Mouse (Mus musculus) kidney, postnatal 10 days (tissue): ENCODE results near the gene Irak2.
"Not testable (repeated sequence)": the region's sequence is repeated elsewhere in the genome, so short reads cannot be mapped to it uniquely, and the experiment has no call there.

ENCODE experiments used
- DNase-seq: peaks from one replicate; pipeline ENCODE4 v3.0.0; 2021; ENCODE audit warnings: mixed read lengths

Irak2 gene

DNA sequence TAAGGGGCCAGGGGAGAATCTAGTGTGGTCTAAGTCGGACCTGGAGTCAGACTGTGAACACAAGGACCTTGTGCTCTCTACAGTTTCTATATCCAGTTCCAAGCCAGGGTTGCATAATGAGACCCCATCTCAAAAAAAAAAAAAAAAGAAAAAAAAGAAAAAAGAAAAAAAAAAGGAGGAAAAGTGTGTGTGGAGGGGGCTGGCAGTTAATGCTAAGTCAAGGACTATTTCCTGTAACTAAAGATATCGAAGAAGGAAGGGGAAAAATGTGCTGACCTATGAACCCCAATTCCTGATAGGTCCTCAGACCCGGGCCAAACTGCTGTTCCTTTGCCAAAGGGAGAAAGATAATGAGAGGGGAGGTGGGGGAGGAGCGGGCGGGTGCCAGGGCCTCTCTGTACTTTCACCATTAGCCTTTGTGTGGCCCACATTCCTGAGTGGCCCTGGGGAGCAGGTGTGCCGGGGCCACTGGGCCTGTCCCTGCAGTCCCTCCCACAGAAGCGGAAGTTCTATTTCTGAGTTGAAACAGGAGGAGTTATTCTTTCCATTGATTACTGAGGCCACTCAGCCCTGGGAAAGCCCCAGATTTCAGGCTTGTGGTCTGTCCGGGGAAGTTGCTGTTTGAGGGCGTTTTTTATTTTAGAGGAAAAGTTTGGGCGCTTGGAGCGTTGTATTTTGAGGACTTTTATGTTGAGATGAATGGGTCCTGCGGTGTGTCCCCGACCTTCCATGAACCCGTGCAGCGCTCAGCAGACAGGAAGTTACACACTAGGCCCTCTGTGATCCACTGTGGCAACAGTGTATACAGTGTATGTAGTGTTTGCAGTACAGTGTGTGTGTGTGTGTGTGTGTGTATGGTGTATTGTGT is 30.3 kb downstream of the Irak2 start:
- DNase-seq: peak; percentile 56

DNA sequence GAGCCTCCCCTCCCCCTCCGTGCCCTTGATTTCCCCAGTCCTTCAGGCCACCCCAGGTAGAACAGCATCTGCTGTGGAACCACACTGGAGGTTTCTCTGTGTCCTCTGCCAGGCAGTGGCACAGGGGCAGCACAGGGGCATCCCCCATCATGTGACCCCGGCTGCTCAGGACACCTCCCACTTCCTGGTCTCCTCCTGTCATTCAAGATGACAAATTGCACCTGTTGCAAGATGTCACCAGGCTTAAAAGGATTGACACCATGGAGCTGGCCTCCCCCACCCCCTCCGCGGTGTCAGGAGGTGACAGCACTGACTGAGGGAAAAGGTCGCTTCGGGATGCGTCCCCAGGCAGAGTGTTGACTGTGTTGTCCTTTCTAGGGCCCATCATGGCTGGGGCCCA is 31.6 kb downstream of the Irak2 start:
- no peak for DNase-seq

DNA sequence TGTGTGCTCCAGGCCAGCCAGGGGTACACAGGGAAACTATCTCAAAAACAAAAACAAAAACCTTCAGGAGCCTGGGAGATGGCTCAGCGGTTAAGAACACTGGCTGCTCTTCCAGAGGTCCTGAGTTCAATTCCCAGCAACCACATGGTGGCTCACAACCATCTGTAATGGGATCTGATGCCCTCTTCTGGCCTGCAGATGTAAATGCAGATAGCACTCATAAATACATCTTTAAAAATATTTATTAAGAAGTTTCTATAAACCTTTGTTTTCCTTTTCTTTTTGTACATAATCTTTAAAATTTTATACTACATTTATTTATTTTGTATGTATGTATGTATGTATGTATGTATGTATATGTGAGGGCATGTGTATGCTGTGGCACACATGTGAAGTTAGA is 33.8 kb downstream of the Irak2 start:
- DNase-seq: not testable (repeated sequence)

DNA sequence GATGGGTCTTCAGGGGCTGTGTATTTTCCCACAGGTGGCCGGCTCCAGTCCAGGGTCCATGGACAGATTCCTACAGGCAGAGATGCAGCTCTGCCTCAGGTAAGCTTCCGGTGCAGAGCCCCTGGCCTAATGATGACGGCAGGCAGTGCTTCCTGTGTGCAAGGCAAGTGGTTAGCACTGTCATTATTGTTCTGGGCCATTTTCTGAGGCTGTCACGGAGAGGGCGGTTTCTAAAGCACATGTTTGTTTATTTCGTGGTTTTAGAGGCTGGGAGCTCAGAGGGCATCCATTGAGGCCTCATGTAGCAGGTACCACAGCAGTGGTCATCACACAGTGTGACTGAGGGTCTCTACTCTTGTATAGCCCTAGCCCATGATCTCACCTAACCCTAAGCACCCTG is 34.7 kb downstream of the Irak2 start:
- DNase-seq: no peak

DNA sequence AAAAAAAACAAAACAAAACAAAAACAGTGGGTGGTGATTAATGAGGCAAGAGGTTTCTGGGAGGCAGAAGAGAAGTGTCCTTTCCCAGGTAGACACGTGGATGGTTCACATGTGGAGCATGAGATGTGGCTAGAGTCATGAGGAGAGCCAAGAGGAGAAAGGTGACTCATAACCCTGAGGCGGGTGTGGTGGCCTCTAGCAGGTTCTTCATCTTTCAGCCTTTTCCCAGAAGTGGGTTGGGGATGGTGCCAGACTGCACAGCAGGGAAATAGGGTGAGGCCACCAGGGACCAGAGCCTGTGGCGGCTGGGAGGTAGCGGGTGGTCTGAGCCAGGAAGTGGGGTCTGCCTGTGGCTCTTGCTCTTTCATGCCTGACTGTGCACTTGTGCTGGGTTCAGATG is 37.0 kb downstream of the Irak2 start:
- DNase-seq: no peak

DNA sequence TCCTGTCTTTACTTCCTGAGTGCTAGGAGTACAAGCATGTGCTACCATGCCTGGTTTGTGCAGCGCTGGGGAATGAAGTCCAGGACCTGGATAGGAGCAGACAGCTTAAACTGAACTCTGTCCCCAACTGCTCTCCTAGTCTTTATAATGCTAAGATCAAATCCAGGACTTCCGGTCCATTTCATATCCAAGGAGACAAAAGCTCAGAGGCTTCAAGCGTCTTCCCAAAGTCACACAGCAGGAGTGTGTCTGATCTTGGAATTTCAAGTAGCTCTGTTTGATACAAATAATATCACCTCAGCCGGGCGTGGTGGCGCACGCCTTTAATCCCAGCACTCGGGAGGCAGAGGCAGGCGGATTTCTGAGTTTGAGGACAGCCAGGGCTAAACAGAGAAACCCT is 37.7 kb downstream of the Irak2 start:
- no peak for DNase-seq

DNA sequence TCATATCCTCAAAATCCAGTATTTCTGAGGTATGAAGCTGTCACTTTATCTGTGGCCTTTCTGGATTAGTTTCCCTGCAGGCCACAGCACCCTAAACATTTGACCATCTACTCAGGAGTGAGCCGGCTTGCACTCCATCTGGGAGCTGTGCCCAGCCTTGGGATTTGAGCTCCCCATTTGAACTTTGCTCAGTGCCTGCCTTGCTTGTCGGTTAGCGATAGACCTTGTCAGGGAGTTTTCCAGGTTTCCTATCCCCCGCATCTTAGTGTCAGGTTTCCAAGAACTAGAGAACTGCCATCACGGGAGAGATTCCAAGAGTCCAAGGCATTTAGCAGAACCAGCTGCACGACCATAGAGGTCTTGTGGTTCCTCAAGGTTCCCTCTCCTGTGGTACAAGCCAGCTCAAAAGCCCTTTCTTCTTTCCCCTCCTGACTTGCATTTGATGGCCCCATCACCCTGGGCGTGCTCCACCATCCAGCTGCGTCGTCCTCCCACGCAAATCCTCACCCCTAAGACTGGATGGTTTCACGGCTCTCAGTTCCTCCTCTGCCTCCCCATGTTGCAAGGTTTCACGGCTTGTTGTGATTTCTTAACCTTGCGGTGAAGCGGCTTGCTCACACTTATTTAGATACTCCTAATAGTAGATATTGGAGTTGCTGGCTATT is 38.9 kb downstream of the Irak2 start:
- peak; percentile 47 for DNase-seq

DNA sequence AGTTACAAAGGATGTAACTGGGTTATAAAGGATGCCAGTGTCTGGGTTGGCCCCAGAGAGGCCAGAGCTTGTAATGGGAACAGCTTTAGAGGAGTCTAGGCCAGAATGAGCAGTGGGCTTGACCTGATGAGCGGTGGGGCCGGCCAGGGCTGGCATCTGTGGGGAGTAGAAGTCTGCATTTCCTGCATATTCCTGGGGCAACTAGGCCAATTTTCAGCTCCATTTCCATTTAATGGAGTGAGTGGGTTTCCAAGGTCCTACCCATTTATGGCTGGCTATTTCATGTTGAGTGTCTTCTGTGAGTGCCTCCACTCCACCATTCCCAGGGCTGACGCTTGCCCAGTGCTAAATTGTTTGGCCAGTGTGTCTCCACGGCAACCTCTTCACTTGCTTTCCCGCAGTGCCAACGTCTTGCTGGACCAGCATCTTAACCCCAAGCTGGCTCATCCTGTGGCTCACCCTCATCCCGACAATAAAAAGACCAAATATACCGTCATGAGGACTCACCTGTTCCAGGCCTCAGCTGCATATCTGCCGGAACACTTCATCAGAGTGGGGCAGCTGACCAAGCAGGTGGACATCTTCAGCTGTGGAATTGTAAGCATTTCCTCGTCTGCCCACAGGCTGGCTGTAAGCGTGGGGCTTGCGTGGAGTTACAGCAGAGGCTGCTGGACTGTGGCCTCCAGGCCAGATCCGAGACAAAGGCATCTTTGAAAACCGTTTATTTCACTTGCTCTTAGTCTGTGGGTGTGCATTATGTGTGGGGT is 40.2 kb downstream of the Irak2 start:
- no peak for DNase-seq

DNA sequence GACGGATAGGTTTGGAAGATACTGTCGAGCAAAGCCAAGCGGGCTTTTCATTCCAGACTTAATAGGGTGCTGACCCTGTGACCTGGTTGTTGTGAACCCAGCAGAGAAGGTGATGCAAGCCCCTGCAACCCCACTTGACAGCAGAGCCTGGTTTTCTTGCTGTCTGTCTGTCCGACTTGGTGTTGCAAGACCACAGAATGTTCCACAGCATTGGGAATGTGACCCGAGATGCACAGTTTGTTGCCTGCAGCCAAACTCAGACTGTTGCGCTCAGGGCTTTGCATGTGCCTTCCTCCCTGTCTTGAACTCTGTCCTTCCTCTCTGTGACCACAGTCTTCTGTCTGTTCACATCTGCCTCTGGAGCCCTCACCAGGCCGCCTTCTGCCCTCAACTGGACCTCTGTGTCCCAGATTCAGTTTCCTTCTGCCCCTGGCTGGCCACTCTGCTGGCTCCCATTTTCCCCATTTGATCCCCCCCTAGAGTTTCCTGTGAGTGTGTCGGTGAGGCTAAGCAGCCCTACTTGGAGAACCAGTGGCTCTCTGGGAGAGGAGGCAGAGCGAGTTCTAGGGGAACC is 41.8 kb downstream of the Irak2 start:
- no peak for DNase-seq

DNA sequence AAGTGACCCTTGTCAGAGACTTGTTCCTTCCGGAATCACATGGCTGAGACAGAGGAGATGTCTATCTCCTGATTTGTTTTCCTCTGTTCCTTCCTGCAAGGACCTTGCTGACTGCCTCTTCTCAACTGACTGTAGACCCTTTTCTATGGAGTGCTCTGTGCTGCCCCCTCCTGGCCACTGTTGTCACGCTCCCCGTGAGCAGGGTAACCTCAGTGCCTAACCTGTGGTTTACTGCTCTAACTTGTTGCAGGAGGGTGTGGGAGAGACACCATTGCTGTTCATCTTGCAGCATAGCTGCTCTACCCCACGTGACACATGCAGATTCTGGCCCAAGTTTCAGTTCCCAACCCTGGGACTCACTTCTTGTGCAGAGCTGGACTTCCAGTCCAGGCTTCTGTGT is 43.0 kb downstream of the Irak2 start:
- DNase-seq: peak; percentile 93

DNA sequence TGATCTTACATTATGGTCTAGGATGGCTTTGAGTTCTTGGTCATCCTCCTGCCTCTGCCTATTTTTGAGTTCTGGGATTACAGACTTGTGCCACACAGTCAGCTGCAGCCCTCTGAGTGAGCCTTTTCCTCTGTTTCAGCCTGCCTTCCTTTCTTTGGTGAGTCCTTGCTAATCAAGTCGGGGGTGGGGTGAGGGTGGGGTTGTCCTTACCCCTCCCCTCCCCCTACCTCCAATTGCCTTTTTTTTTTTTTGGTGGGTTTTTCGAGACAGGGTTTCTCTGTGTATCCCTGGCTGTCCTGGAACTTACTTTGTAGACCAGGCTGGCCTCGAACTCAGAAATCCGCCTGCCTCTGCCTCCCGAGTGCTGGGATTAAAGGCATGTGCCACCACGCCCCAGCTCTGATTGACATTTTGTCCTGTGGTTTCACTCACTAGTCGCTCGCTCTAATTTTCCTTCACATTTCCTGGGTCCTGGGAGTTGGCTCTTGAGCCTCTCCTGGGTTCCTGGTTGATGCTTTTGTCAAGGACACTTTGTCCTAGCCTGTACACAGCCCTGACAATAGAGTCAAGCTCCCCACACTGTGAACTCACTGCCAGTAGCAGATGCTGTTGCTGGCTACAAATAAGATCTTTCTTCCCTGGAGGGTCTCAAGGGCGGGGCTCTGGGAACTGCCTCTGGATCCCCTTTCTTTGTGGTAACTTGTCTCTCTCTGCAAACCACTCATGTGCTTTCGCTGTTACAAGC is 45.0 kb downstream of the Irak2 start:
- no peak for DNase-seq

DNA sequence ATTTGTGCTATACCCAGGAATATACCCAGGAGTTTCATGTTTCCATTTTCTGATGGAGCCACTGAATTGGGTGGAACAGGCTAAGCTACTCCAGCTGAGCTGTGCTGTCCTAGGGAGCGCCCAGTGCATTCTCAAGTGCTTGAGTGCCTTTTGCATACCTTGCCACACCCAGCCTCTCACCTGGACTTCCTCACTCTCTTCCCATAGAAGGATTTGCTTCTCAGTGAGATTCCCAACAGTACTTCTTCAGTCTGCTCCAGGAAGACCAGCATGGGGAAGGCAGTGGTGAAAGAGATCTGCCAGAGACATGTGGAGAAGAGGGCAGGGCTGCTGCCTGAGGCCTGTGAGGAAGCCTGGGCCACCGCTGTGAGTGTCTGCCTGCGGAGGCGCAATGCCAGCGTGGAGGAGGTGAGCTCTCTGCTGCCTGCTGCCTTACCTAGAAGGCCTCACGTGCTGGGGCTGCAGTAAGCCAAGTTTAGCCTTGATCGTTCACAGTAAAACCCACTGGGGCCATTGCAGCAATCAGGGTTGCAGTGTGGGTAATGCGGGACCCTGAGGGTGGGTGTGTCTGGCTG is 48.4 kb downstream of the Irak2 start:
- no peak for DNase-seq

DNA sequence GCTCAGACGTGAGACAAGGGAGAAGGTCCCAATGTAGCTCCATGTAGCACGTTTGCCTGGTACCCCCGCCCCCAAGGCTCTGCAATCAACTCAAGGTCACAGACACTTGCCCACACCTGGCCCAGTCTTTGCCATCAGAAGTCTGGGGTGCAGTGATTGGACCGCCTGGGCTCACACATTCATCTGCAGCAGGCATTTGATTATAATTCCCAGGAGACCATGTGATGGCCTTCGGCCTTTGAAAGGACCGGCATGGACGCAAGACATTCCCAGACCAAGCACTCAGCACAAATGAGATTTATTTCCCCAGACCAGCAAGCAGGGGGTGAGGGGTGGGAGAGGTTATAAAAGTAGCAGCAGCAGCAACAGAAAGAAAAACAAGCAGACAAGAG is 51.7 kb downstream of the Irak2 start:
- DNase-seq: peak; percentile 78

DNA sequence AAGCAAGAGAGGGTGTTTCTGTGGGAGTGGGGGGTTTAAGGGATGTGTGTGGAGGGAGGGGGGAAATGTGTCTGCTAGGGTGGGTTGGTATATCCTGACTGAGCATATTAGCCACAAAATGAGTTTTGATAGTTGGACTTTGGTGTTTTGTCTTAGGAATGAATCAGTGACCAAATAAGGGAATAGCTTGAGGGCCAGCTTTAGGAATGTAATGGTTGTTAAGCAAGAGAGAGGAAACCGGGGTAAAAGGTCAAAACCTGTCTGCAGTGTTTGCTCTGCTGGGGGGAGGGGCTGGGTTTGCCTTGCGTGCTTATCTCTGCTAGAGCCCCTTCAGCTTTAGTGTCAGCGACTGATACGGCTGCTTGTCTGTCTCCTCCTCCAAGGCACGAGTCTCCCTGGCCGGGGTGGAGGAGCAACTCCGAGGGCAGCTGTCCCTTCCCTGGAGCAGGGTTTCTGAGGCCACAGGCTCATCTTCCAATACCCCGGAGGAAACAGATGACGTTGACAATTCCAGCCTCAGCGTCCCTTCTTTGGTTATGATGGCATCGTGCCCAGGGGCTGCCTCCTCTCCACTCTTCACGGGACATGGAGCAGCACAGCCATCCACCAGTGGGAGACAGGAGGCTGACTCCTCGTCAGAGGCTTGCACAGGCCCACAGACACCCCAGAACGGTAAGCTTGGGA is 52.3 kb downstream of the Irak2 start:
- peak; percentile 93 for DNase-seq

DNA sequence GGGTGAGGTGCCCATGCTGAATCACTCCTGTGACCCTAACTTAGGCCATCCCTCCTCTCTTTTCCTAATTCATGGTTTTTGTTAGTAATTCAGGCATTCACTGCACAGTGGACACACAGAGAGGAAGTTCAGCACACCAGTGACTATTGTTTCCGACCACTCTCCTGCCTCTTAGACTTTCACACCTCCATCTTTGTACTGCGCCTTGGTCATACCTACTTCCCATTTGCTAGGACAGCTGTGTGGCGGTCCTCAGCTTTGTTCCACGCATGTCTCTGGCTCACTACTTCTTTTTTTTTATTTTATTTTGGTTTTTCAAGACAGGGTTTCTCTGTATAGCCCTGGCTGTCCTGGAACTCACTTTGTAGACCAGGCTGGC is 52.8 kb downstream of the Irak2 start:
- DNase-seq: no peak

DNA sequence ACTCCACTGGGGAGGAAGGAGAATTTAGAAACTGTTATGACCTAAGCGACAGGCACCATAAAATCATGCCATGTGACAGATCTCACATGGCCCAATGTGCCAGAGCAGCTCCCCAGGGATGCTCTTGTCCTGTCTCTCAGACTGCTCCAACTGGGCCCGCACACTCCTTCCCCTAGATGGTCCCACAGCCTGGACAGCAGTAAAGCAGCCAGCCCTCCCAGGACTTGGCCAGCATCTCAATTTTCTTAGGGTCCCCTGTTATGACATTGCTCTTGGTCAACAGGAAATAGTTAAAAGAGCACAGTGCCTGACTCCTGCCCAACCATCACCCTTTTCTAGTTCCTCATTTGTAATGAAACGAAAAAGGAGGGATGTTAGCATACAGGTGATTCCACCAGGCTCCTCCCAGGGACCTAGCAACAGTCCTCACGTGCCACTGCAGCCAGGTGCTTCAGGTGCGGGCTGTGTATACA is 54.4 kb downstream of the Irak2 start:
- peak; percentile 45 for DNase-seq

DNA sequence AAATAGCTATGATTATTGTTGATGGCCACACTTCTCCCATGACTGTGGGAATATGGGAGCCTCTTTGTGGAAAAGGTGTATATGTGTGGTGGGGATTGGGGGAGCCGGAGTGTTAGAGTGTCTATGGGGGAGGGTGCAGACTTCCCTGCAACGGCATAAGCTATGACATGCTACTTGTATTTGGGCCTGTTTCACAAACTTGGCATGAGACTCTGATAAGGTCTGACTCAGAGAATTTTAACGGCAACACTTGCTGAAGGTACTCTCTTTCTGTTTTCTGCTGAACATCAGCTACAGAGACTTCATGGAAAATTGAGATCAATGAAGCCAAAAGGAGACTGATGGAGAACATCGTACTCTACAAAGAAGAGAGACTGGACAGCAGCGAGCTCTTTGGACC is 55.1 kb downstream of the Irak2 start:
- DNase-seq: no peak

DNA sequence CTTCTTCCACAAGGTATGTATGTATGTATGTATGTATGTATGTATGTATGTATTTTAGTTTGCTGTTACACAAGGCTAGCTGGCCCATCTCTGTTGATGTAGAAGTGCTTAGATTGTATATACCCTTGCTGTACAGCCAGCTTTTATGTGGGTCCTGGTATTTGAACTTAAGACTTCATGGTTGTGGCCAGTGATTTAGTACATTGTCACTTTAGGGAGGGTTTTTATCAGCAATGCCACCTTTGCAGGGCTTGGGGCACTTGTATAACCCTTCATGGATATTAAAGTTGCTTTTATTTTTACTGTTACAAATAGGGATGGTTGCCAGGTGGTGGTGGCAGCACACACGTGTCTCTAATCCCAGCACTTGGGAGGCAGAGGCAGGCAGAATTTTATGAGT is 56.9 kb downstream of the Irak2 start:
- DNase-seq: no peak

DNA sequence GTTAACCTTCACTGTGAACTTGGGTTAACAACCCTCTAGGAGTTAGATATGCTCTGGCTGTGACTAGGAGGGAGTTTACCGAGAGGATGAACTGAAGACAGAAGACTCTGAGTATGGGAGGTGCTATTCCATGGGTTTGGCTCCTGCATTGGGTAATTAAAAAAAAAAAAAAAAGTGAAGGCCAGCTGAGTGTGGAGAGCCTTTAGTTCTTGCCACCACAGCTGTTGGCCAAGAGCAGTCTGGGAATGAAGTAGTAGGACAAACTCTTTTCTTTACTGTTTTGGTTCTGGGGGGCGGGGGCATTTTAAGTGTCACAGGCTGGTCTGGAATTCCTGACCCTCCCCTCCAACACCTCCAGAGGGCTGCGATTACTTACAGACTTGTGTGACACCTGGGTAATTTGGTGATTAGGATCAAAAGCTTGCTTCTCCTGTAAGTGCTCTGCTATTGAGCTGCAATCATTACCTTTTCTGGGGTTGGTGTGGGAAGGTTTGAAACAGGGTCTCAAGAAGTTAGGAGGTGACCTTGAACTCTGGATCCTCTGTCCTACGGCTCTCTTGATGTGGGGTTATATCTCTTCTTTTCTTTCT is 57.6 kb downstream of the Irak2 start:
- no peak for DNase-seq

DNA sequence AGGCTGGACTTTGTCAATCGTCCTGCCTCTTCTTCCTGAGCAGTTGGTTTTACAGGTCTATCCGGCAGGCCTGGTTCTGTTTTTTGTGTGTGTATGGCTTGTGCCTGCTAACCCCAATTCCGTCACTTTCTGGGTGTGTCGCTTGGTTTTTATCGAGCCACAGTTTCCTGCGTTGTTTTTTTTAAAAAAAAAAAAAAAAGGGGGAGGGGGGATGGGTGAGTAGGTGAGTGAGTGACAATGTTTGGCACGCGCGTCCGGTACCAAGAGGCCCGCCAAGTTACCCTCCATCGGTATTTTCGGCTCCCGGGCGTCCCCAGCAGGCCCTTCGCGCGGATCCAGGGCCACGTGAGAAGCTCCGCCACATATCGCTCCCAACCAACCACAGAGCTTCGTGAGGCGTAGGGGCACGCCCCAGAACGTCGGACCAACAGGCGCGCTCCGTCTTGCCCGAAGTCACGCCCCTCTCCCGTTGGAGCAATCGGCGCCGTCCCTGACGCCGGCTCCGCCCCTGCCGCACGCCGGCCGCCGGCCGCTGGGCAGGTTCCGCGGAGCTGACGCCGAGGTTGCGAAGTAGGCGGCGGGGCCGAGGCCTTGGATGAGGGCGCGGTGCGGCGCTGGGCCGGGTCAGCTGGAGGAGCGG is 58.4 kb downstream of the Irak2 start, which contains the start of gene Tatdn2:
Gene Tatdn2 (plus strand): TSS at position 469 of the 640 bp plus-strand sequence.
- peak; percentile 97 for DNase-seq
